ENCODE assay signal across 11 mouse cellular contexts in genomic region chr17:3862384-3862783, GRCm38 (mm10).
DNase-seq lines count a peak whose midpoint lies in the region; TF ChIP-seq lines count a peak whose summit lies in the region.
"Had no signal": no experiment of that assay in that cellular context is flagged by ENCODE, and none has a peak within 500 bp of the region (broad histone marks: within the 10 kb centered on the region; RNA-seq: fewer than 3 reads in every experiment).

No protein-coding gene starts in this region.

- dilution Hi-C loops in CH12.LX (cut with MboI; ENCODE audit: extremely low pct_ligation_motif_present, extremely low pct_unique_long_range_greater_than_20kb, low sequenced_read_pairs): no loop called here

- peak in 1 of 2 experiments; percentile 60; a peak in 2 of 4 replicates for TF ChIP-seq CTCF in CH12.LX (conservative IDR thresholded peaks at IDR 0.05 in 1 of 2, IDR thresholded peaks at IDR 0.05 in 1 of 2; ENCODE audit: low read depth in 2 of 2, low read length in 2 of 2)

- no peaks in the 10 kb centered on the region for H3K27me3 ChIP-seq in CH12.LX (replicated peaks)
- H3K27me3 ChIP-seq: embryonic facial prominence, embryonic 13.5 days; neural tube, embryonic 12.5 days had no signal

- no peak overlapping the region for H3K4me3 ChIP-seq in CH12.LX (replicated peaks in 1 of 3; ENCODE audit: low read depth in 2 of 3, low read length in 2 of 3, poor library complexity in 1 of 3)
- H3K4me3 ChIP-seq: embryonic facial prominence, embryonic 13.5 days; neural tube, embryonic 12.5 days had no signal

- TF ChIP-seq POLR2A in CH12.LX (IDR thresholded peaks at IDR 0.05; ENCODE audit: low read depth, low read length): no peak

- no peak overlapping the region for H3K4me2 ChIP-seq in CH12.LX (ENCODE audit: insufficient read depth, low read depth, poor library complexity, severe bottlenecking)
- H3K4me2 ChIP-seq: embryonic facial prominence, embryonic 13.5 days; neural tube, embryonic 12.5 days had no signal

- intact Hi-C loops in heart, postnatal 36 days (cut with DNase I): loop anchor here (5.0 kb wide), 1 partner anchor 290 kb away; no protein-coding TSS in a partner anchor

- DNase-seq in kidney, postnatal 10 days: peak; percentile 6
- DNase-seq in kidney, adult 11 months: no peak
- DNase-seq in 3T3-L1 (ENCODE audit: low read depth, low spot score): peak; percentile 10
- DNase-seq in CH12.LX (ENCODE audit: extremely low read depth): peak; percentile 43
- DNase-seq in adrenal gland, postnatal 36 days: peak; percentile 28 to 47
- no peak for DNase-seq in heart, postnatal 36 days
- no peak for DNase-seq in spleen, postnatal 10 days (ENCODE audit: low spot score in 2 of 2)
- DNase-seq: kidney, adult 18-20 months had no signal

- H3K9me3 ChIP-seq in CH12.LX (replicated peaks; ENCODE audit: low read length): no peaks in the 10 kb centered on the region
- H3K9me3 ChIP-seq: embryonic facial prominence, embryonic 13.5 days; neural tube, embryonic 12.5 days had no signal

- no peak for TF ChIP-seq EP300 in CH12.LX (IDR thresholded peaks at IDR 0.05; ENCODE audit: low read length)

- no peak overlapping the region for H3K9ac ChIP-seq in CH12.LX (ENCODE audit: insufficient read depth, low read depth)
- H3K9ac ChIP-seq: embryonic facial prominence, embryonic 13.5 days; neural tube, embryonic 12.5 days had no signal

- TF ChIP-seq RAD21 in CH12.LX (IDR thresholded peaks at IDR 0.05; ENCODE audit: low read depth, low read length): peak; percentile 54

- H3K36me3 ChIP-seq in CH12.LX (replicated peaks in 1 of 2; ENCODE audit: control insufficient read depth in 1 of 2, insufficient read depth in 1 of 2, low read length in 1 of 2): no peaks in the 10 kb centered on the region
- H3K36me3 ChIP-seq: embryonic facial prominence, embryonic 13.5 days; neural tube, embryonic 12.5 days had no signal

- no peaks in the 10 kb centered on the region for H3K79me2 ChIP-seq in CH12.LX (replicated peaks; ENCODE audit: control insufficient read depth, extremely low read depth, insufficient read depth, poor library complexity, severe bottlenecking)

- H3K4me1 ChIP-seq in CH12.LX (ENCODE audit: control insufficient read depth in 1 of 2, insufficient read depth in 2 of 2): no peaks in the 10 kb centered on the region
- H3K4me1 ChIP-seq: embryonic facial prominence, embryonic 13.5 days; neural tube, embryonic 12.5 days had no signal

- in situ Hi-C loops in CH12.LX (cut with MboI; ENCODE audit: low pct_ligation_motif_present, low pct_unique_long_range_greater_than_20kb, low sequenced_read_pairs): no loop called here

- H3K27ac ChIP-seq in CH12.LX (ENCODE audit: insufficient read depth, low read depth): no peak overlapping the region
- H3K27ac ChIP-seq: embryonic facial prominence, embryonic 13.5 days; macrophage; neural tube, embryonic 12.5 days had no signal

TF ChIP-seq in CH12.LX, 34 proteins besides CTCF, POLR2A, EP300 and RAD21:
- TF ChIP-seq SMC3 (IDR thresholded peaks at IDR 0.05; ENCODE audit: low read depth, low read length) (peak; percentile 31), NRF1 (IDR thresholded peaks at IDR 0.05; ENCODE audit: low read depth, low read length) (no peak)

Comparison
In these comparisons a context has a peak if more than half of its experiments do, and no peak if none do; other contexts are left out.
1. DNase-seq: peak in kidney, postnatal 10 days (single experiment), 3T3-L1 (single experiment), CH12.LX (single experiment) and adrenal gland, postnatal 36 days (2 of 2); none in kidney, adult 11 months (single experiment), heart, postnatal 36 days (0 of 2) and spleen, postnatal 10 days (0 of 2).